Mouse (Mus musculus) limb, embryonic 13.5 days (tissue): ENCODE data around the gene Slc38a4. TPM values are rescaled to one million over a fixed set of nuclear protein-coding genes. Genes with fewer than 3 reads are reported as not detected.

Experiments
- ATAC-seq: fragments of 200-750 bp; cut with Nextera tagmentation; 2 replicates; pipeline ENCODE4 v1.8.0; 2017; ENCODE audit warnings: low read depth, moderate number of reproducible peaks, moderate TSS enrichment; ENCODE audit not compliant: low FRiP score
- H3K27ac ChIP-seq: fragments of 300-500 bp; sonication (generic); 2 replicates; pipeline ENCODE4 v1.5.1; 2015; ENCODE audit warnings: inconsistent platforms, mild to moderate bottlenecking, moderate library complexity
- H3K27me3 ChIP-seq: fragments of 300-500 bp; sonication (generic); 2 replicates; pipeline ENCODE4 v1.6.1; 2015; ENCODE audit warnings: mild to moderate bottlenecking, inconsistent platforms
- H3K36me3 ChIP-seq: fragments of 300-500 bp; sonication (generic); 2 replicates; pipeline ENCODE4 v1.6.1; 2015; ENCODE audit warnings: inconsistent platforms, mild to moderate bottlenecking, moderate library complexity
- H3K4me1 ChIP-seq: fragments of 300-500 bp; sonication (generic); 2 replicates; pipeline ENCODE4 v1.6.1; 2015; ENCODE audit warnings: inconsistent platforms
- H3K4me2 ChIP-seq: fragments of 300-500 bp; sonication (generic); replicated peaks from 2 replicates; pipeline ENCODE4 v1.6.1; 2015; ENCODE audit warnings: inconsistent platforms, mild to moderate bottlenecking, moderate library complexity
- H3K4me3 ChIP-seq: fragments of 300-500 bp; sonication (generic); 2 replicates; pipeline ENCODE4 v1.5.1; 2015; ENCODE audit warnings: moderate library complexity, mild to moderate bottlenecking, inconsistent platforms
- H3K9ac ChIP-seq: fragments of 300-500 bp; sonication (generic); 2 replicates; pipeline ENCODE4 v1.6.1; 2015; ENCODE audit warnings: mild to moderate bottlenecking, inconsistent platforms
- H3K9me3 ChIP-seq: fragments of 300-500 bp; sonication (generic); 2 replicates; pipeline ENCODE4 v1.6.1; 2016; ENCODE audit warnings: inconsistent platforms
- WGBS: fragments of 180-500 bp; shearing (Covaris S2); methylation state at CpG from one replicate; pipeline ENCODE4 v1.1.7; 2015; 5-methylcytosine and 5-hydroxymethylcytosine counted together
- polyA plus RNA-seq: library from polyadenylated mRNA; unstranded; fragments of >200 nt; fragmentation: Nextera tagmentation; extraction: Ambion mirVana; gene quantifications from 2 replicates; pipeline ENCODE4 v1.2.1, GENCODE M21; 2015

The Slc38a4 gene
- polyA plus RNA-seq, 1 experiment from 2014 or later, result 85.9 TPM

GRCm38 (mm10) chr15:97050011-97050410, 5.7 kb downstream of the Slc38a4 start:
- Histone ChIP-seq H3K27me3 (no peaks in the 10 kb centered on the region), H3K4me3 (no peak overlapping the region), H3K27ac (no peak overlapping the region; the same call in 1 of the 2 replicates), H3K4me1 (peaks cover 20% of the 10 kb centered on the region), H3K9me3 (peaks cover 14% of the 10 kb centered on the region), H3K9ac (no peak overlapping the region), H3K36me3 (no peaks in the 10 kb centered on the region), H3K4me2 (peak overlapping the region; percentile 19; the same call in 1 of the 2 replicates)
- WGBS, result 57% methylated on average over 10 of the region's 10 CpGs
- no peak for ATAC-seq

DNA sequence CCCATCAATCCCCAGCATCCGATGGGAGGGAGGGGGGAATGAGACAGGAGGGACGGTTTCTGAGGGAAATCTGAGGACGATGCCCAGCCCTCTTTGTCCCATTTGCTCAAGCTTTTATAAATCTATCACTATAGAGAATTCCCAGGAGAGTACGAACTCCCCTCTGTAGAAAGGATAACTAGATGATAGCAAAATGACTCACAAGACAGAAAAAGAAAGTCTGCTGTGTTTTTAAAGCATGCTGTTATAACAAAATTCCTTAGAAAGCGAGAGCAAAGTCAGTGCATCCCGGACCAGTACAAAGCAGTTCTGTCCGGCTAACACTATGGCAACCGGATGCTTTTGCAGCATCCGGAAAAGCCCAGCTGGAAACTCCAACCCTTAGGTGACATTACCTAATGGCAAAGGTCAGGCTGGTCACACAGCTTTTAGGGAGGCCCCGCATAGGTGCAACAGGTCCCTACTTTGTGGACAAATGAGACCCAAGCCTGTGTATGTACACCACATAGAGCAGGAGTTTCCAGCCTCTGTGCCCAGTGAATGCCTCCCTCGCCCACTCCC, 6.4 kb downstream of the Slc38a4 start:
- H3K4me2 ChIP-seq, result peak overlapping the region; percentile 19; the same call in 1 of the 2 replicates
- H3K27me3 ChIP-seq, result no peaks in the 10 kb centered on the region
- no peak for ATAC-seq
- no peak overlapping the region for H3K9ac ChIP-seq
- WGBS, result 52% methylated on average over 11 of the region's 11 CpGs
- H3K9me3 ChIP-seq, result peaks cover 8% of the 10 kb centered on the region
- peaks cover 23% of the 10 kb centered on the region for H3K4me1 ChIP-seq
- H3K27ac ChIP-seq, result no peak overlapping the region; the same call in 1 of the 2 replicates
- H3K36me3 ChIP-seq, result no peaks in the 10 kb centered on the region
- H3K4me3 ChIP-seq, result no peak overlapping the region

GRCm38 (mm10) chr15:97048267-97048666, 7.5 kb downstream of the Slc38a4 start:
- H3K27me3 ChIP-seq, result no peaks in the 10 kb centered on the region
- peaks cover 32% of the 10 kb centered on the region for H3K4me1 ChIP-seq
- WGBS, result 83% methylated on average over 5 of the region's 5 CpGs
- H3K9me3 ChIP-seq, result no peaks in the 10 kb centered on the region
- H3K4me3 ChIP-seq, result no peak overlapping the region
- no peak overlapping the region for H3K4me2 ChIP-seq
- no peaks in the 10 kb centered on the region for H3K36me3 ChIP-seq
- ATAC-seq, result no peak
- no peak overlapping the region for H3K9ac ChIP-seq
- H3K27ac ChIP-seq, result no peak overlapping the region

GRCm38 (mm10) chr15:97043921-97044320, 11.8 kb downstream of the Slc38a4 start:
- H3K27me3 ChIP-seq, result no peaks in the 10 kb centered on the region
- no peak for ATAC-seq
- no peak overlapping the region for H3K27ac ChIP-seq
- H3K4me2 ChIP-seq, result no peak overlapping the region
- WGBS, result 76% methylated on average over 13 of the region's 13 CpGs
- H3K36me3 ChIP-seq, result no peaks in the 10 kb centered on the region
- peaks cover 41% of the 10 kb centered on the region for H3K4me1 ChIP-seq
- no peaks in the 10 kb centered on the region for H3K9me3 ChIP-seq
- no peak overlapping the region for H3K9ac ChIP-seq
- H3K4me3 ChIP-seq, result no peak overlapping the region

DNA sequence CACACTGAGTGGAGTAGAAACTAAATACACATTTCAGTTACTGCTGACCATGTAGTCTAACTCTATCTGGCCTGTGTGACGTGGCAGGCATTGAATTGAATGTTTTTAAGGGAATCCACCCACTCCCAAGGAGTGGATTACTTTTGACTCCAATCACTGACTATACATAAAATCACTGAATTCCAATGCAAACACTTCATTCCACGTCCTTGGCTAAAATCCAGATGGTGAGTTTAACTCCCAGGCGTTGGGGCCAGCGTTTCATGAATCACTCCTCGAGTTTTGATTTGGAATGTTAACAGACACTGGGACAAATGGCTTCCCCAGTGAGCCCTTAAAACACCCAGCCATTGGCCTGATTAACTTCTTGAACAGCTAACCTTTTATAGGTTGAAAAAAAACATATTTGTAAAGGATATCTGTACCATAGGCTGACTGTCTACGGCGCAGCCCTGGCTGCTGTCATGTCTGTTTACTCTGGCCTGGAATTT, 13.7 kb downstream of the Slc38a4 start:
- peaks cover 40% of the 10 kb centered on the region for H3K4me1 ChIP-seq
- ATAC-seq, result peak; percentile 71
- H3K9me3 ChIP-seq, result no peaks in the 10 kb centered on the region
- H3K4me3 ChIP-seq, result no peak overlapping the region
- H3K9ac ChIP-seq, result no peak overlapping the region
- no peaks in the 10 kb centered on the region for H3K36me3 ChIP-seq
- H3K27me3 ChIP-seq, result no peaks in the 10 kb centered on the region
- H3K27ac ChIP-seq, result peak overlapping the region; percentile 63; the same call in 1 of the 2 replicates
- 19% methylated on average over 7 of the region's 7 CpGs for WGBS
- H3K4me2 ChIP-seq, result peak overlapping the region; percentile 17; the same call in 1 of the 2 replicates

- Histone ChIP-seq H3K36me3 (no peaks in the 10 kb centered on the region), H3K4me2 (no peak overlapping the region), H3K4me1 (peaks cover 40% of the 10 kb centered on the region), H3K27me3 (no peaks in the 10 kb centered on the region), H3K27ac (peak overlapping the region; percentile 63; the same call in 1 of the 2 replicates), H3K9me3 (no peaks in the 10 kb centered on the region), H3K4me3 (no peak overlapping the region), H3K9ac (no peak overlapping the region)
- 86% methylated on average over 9 of the region's 9 CpGs for WGBS
- no peak for ATAC-seq
These were observed 14.6 kb downstream of the Slc38a4 start for GRCm38 (mm10) chr15:97041182-97041581.

- ATAC-seq, result no peak
- no peak overlapping the region for H3K9ac ChIP-seq
- H3K9me3 ChIP-seq, result no peaks in the 10 kb centered on the region
- peaks cover 29% of the 10 kb centered on the region for H3K4me1 ChIP-seq
- H3K4me2 ChIP-seq, result no peak overlapping the region
- H3K27ac ChIP-seq, result no peak overlapping the region
- 91% methylated on average over 8 of the region's 8 CpGs for WGBS
- no peak overlapping the region for H3K4me3 ChIP-seq
- H3K36me3 ChIP-seq, result no peaks in the 10 kb centered on the region
- no peaks in the 10 kb centered on the region for H3K27me3 ChIP-seq
These were observed 18.0 kb downstream of the Slc38a4 start for GRCm38 (mm10) chr15:97037710-97038109.

- Histone ChIP-seq H3K27me3 (no peaks in the 10 kb centered on the region), H3K9ac (no peak overlapping the region), H3K36me3 (no peaks in the 10 kb centered on the region), H3K4me1 (peaks cover 14% of the 10 kb centered on the region), H3K9me3 (no peaks in the 10 kb centered on the region), H3K4me2 (no peak overlapping the region), H3K27ac (no peak overlapping the region), H3K4me3 (no peak overlapping the region)
- no peak for ATAC-seq
- WGBS, result 54% methylated on average over 6 of the region's 6 CpGs
These were observed 19.9 kb downstream of the Slc38a4 start for GRCm38 (mm10) chr15:97035892-97036291.

DNA sequence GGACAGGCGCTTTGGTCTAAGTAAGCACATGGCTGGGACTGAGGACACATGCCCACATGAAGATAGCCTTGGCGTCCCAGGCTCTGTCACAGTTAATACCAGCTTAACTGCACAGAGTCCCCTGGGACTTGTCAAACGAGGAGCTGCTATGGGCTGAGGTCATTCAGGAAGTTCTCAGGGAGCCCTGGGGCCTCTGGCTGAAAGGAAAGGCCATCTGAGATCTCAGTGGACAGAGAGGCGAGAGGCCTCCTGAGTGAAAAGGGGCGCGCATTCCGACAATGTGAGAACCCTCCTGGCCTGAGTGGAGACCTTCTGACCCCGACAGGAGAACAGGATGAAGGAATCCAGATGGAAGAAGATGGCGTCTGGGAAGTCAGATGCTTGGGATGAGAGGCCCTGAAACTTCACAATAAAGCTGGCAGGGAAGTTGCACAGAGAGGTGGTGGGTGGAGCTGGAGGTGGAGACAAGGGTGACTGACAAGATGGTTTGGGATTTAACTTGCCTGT, 22.2 kb downstream of the Slc38a4 start:
- ATAC-seq, result peak; percentile 19; the same call in 1 of the 2 replicates
- Histone ChIP-seq H3K9ac (no peak overlapping the region), H3K9me3 (no peaks in the 10 kb centered on the region), H3K36me3 (no peaks in the 10 kb centered on the region), H3K27me3 (no peaks in the 10 kb centered on the region), H3K4me3 (no peak overlapping the region), H3K4me2 (no peak overlapping the region), H3K4me1 (peaks cover 6% of the 10 kb centered on the region), H3K27ac (no peak overlapping the region)
- WGBS, result 31% methylated on average over 9 of the region's 9 CpGs

DNA sequence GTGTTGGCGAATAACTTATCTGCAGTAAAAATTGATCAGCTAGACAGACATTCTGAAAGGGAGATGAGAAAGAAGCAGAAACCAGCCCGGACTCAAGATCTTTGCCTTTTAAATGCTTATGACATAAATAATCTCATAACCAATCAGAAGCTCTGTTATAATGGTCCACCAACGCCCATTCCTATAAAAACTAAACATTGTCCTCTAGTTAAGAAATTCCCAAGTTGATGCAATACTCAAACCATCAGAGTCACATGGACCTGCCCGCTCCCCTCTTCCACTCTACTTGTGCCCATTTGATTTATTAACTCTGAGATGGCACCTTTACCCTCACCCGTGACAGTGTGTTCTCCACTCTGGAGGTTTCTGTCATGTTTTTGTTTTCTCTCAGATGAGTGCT, 23.9 kb downstream of the Slc38a4 start:
- no peaks in the 10 kb centered on the region for H3K27me3 ChIP-seq
- no peak overlapping the region for H3K27ac ChIP-seq
- no peaks in the 10 kb centered on the region for H3K36me3 ChIP-seq
- no peak overlapping the region for H3K4me2 ChIP-seq
- peaks cover 6% of the 10 kb centered on the region for H3K4me1 ChIP-seq
- WGBS, result 86% methylated on average over 5 of the region's 5 CpGs
- no peaks in the 10 kb centered on the region for H3K9me3 ChIP-seq
- H3K9ac ChIP-seq, result no peak overlapping the region
- H3K4me3 ChIP-seq, result no peak overlapping the region
- ATAC-seq, result no peak

DNA sequence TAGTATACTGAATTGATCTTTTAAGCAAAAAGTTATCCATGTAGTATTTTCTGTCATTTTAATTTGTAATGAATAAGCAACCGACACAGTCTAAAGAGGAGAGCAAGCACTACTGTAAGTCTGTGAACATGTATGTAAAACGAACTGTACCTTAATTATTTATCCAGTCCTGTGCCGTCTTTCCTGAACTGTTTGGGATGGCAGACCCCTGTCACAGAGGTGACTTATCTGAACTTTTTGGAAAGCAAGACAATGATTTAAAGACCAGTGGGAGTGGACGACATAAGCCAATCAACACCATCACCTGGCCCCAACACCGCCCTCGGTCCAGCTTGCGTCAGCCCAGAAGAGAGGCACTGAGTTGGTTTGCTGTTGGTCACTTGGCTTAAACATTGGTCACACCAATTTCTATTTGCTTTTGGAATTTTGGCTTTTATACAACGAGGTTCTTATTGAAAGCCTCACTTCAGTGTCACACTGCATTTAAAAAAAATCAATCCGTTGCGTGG, 24.7 kb downstream of the Slc38a4 start:
- no peaks in the 10 kb centered on the region for H3K9me3 ChIP-seq
- 91% methylated on average over 10 of the region's 10 CpGs for WGBS

GRCm38 (mm10) chr15:97030136-97030535, 25.6 kb downstream of the Slc38a4 start:
- 90% methylated on average over 4 of the region's 4 CpGs for WGBS
- H3K27me3 ChIP-seq, result no peaks in the 10 kb centered on the region
- H3K4me3 ChIP-seq, result no peak overlapping the region
- no peak overlapping the region for H3K27ac ChIP-seq
- no peak overlapping the region for H3K9ac ChIP-seq
- peaks cover 6% of the 10 kb centered on the region for H3K4me1 ChIP-seq
- no peaks in the 10 kb centered on the region for H3K36me3 ChIP-seq
- H3K9me3 ChIP-seq, result no peaks in the 10 kb centered on the region
- ATAC-seq, result no peak
- H3K4me2 ChIP-seq, result no peak overlapping the region

More for the DNA sequence above, 24.7 kb downstream of the Slc38a4 start:
- Histone ChIP-seq H3K4me3 (no peak overlapping the region), H3K4me1 (peaks cover 6% of the 10 kb centered on the region), H3K27me3 (no peaks in the 10 kb centered on the region), H3K36me3 (no peaks in the 10 kb centered on the region), H3K9ac (no peak overlapping the region), H3K4me2 (no peak overlapping the region), H3K27ac (no peak overlapping the region)
- ATAC-seq, result no peak
